ENCODE assay signal across 9 mouse cellular contexts in genomic region chr15:96757446-96758198, GRCm38 (mm10). TPM values are rescaled to one million over a fixed set of nuclear protein-coding genes. Genes with fewer than 3 reads are reported as not detected.
A peak's percentile ranks its signal among the peaks of the same experiment; 100 is the strongest.
DNase-seq lines count a peak whose midpoint lies in the region; ATAC-seq lines count a peak whose summit lies in the region.
"Had no signal": no experiment of that assay in that cellular context is flagged by ENCODE, and none has a peak within 500 bp of the region (broad histone marks: within the 10 kb centered on the region; RNA-seq: fewer than 3 reads in every experiment).

No protein-coding gene starts in this region.

- H3K9me3 ChIP-seq in heart, embryonic 15.5 days (replicated peaks) = no peaks in the 10 kb centered on the region
- no peaks in the 10 kb centered on the region for H3K9me3 ChIP-seq in hindbrain, embryonic 10.5 days
- no peaks in the 10 kb centered on the region for H3K9me3 ChIP-seq in embryonic facial prominence, embryonic 10.5 days

- intact Hi-C loops in heart, postnatal 10 days (cut with DNase I) = no loop called here

- peak overlapping the region; percentile 12 for H3K27ac ChIP-seq in heart, embryonic 15.5 days
- no peak overlapping the region for H3K27ac ChIP-seq in hindbrain, embryonic 10.5 days
- no peak overlapping the region for H3K27ac ChIP-seq in embryonic facial prominence, embryonic 10.5 days (replicated peaks)

- no peak for ATAC-seq in heart, embryonic 15.5 days (replicated peaks; ENCODE audit: insufficient number of reproducible peaks, insufficient read depth, low FRiP score, low read depth)
- peak; percentile 96 for ATAC-seq in megakaryocyte, adult 5-6 weeks (ENCODE audit: poor library complexity, severe bottlenecking)

- no peak overlapping the region for H3K9ac ChIP-seq in heart, embryonic 15.5 days
- H3K9ac ChIP-seq: lung, embryonic 14.5 days had no signal

- H3K27me3 ChIP-seq in heart, embryonic 15.5 days = no peaks in the 10 kb centered on the region
- no peaks in the 10 kb centered on the region for H3K27me3 ChIP-seq in hindbrain, embryonic 10.5 days (ENCODE audit: insufficient read depth, poor library complexity, severe bottlenecking)
- H3K27me3 ChIP-seq in embryonic facial prominence, embryonic 10.5 days (replicated peaks; ENCODE audit: low read depth, poor library complexity, severe bottlenecking) = no peaks in the 10 kb centered on the region

- H3K4me3 ChIP-seq in heart, embryonic 15.5 days = no peak overlapping the region
- H3K4me3 ChIP-seq in hindbrain, embryonic 10.5 days = no peak overlapping the region
- no peak overlapping the region for H3K4me3 ChIP-seq in embryonic facial prominence, embryonic 10.5 days

- DNase-seq in heart, postnatal 10 days = no peak
- DNase-seq in lung, postnatal 4 days = peak; percentile 48 to 53
- no peak for DNase-seq in lung, postnatal 25 days (ENCODE audit: low spot score)
- peak; percentile 33 to 47 for DNase-seq in thymus, postnatal 36 days
- no peak for DNase-seq in hindbrain, embryonic 10.5 days (ENCODE audit: low spot score)
- DNase-seq in embryonic facial prominence, embryonic 10.5 days (ENCODE audit: low spot score) = no peak
- DNase-seq: lung, embryonic 14.5 days had no signal

- peaks cover 6% of the 10 kb centered on the region for H3K4me1 ChIP-seq in heart, embryonic 15.5 days (replicated peaks)
- H3K4me1 ChIP-seq in hindbrain, embryonic 10.5 days (replicated peaks) = no peaks in the 10 kb centered on the region
- H3K4me1 ChIP-seq in embryonic facial prominence, embryonic 10.5 days = 0 out of 2 replicates have a peak, but pooled peaks cover 3% of the 10 kb centered on the region

- no peaks in the 10 kb centered on the region for H3K36me3 ChIP-seq in heart, embryonic 15.5 days
- no peaks in the 10 kb centered on the region for H3K36me3 ChIP-seq in hindbrain, embryonic 10.5 days
- H3K36me3 ChIP-seq in embryonic facial prominence, embryonic 10.5 days (replicated peaks) = no peaks in the 10 kb centered on the region

- WGBS in heart, embryonic 15.5 days = 78% methylated on average over 9 of the region's 9 CpGs
- 86% methylated on average over 9 of the region's 9 CpGs for WGBS in hindbrain, embryonic 10.5 days
- WGBS in embryonic facial prominence, embryonic 10.5 days = 89% methylated on average over 9 of the region's 9 CpGs

- no peak overlapping the region for H3K4me2 ChIP-seq in heart, embryonic 15.5 days
- H3K4me2 ChIP-seq: lung, embryonic 14.5 days had no signal

RNA-seq across cellular contexts. Expression of gene Slc38a2, which starts 58.1 kb away (rescaled TPM):
- 158 and 170 TPM in 2 replicates for polyA plus RNA-seq in heart, embryonic 15.5 days (2015; fragmentation: Nextera tagmentation; extraction: Ambion mirVana)
- total RNA-seq in heart, postnatal 10 days (2021) = 100 to 1,000 TPM; 312 to 340 TPM
- 125 and 137 TPM in 2 replicates for total RNA-seq in megakaryocyte, adult 5-6 weeks (2015)
- total RNA-seq in megakaryocyte, adult 5-6 weeks (2017) = 63.8 and 68.3 TPM in 2 replicates
- polyA plus RNA-seq in hindbrain, embryonic 10.5 days (2016; fragmentation: Nextera tagmentation; extraction: Ambion mirVana) = 135 and 156 TPM in 2 replicates
- 179 TPM in 2 replicates for polyA plus RNA-seq in embryonic facial prominence, embryonic 10.5 days (2016; fragmentation: Nextera tagmentation; extraction: Ambion mirVana)

Comparison
In these comparisons a context has a peak if more than half of its experiments do, and no peak if none do; other contexts are left out.
1. DNase-seq: peak in lung, postnatal 4 days (2 of 2) and thymus, postnatal 36 days (2 of 2); none in heart, postnatal 10 days (0 of 2), lung, postnatal 25 days (single experiment), hindbrain, embryonic 10.5 days (single experiment) and embryonic facial prominence, embryonic 10.5 days (single experiment).